ENCODE assay signal across 24 mouse cellular contexts in the genomic region with DNA sequence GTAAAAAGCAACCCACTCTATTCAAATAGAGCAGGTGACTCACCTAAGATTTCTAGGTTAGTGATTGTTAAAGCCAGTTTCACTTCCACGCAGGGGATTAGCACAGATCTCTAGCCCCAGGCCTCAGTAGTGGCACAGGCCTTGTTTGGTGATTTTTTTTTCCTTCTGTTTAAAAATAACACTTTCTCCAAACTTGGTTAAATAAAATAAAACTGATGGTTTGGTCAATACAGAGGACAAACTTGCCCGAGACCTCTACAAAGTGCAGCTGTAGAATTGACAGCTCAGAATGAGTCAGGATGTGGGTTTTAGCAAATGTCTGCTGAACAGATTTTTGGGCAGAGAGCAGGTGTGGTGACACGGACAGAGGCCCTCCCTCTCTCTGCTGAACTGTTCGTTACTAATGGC.
DNase-seq lines count a peak whose midpoint lies in the region; ATAC-seq and TF ChIP-seq lines count a peak whose summit lies in the region.
"Had no signal": no experiment of that assay in that cellular context is flagged by ENCODE, and none has a peak within 500 bp of the region (broad histone marks: within the 10 kb centered on the region; RNA-seq: fewer than 3 reads in every experiment).

No protein-coding gene starts in this region.

- no peak overlapping the region for H3K9ac ChIP-seq in midbrain, embryonic 11.5 days (ENCODE audit: low read length)
- no peak overlapping the region for H3K9ac ChIP-seq in midbrain, postnatal 0 days (replicated peaks; ENCODE audit: low read length, poor library complexity, severe bottlenecking)
- peak overlapping the region; percentile 14 for H3K9ac ChIP-seq in CH12.LX (ENCODE audit: insufficient read depth, low read depth)
- no peak overlapping the region for H3K9ac ChIP-seq in kidney, embryonic 16.5 days (replicated peaks; ENCODE audit: low read length)
- H3K9ac ChIP-seq: embryonic facial prominence, embryonic 13.5 days; forebrain, embryonic 15.5 days; heart, embryonic 13.5 days had no signal

- peak; percentile 23 for DNase-seq in midbrain, embryonic 11.5 days (ENCODE audit: low spot score, missing footprints)
- no peak for DNase-seq in midbrain, postnatal 0 days (ENCODE audit: low spot score)
- peak; percentile 49 for DNase-seq in 416B (ENCODE audit: low read depth)
- peak; percentile 84 for DNase-seq in CH12.LX (ENCODE audit: extremely low read depth)
- DNase-seq in cerebellum, postnatal 36 days = no peak
- DNase-seq in neural tube, embryonic 10.5 days (ENCODE audit: extremely low spot score, low spot score) = no peak
- DNase-seq: adrenal gland, adult 2 months; cerebellum, adult 11-12 months; cerebellum, postnatal 25 days; embryo, embryonic 11 days; gastrocnemius, postnatal 14 days; heart, adult 18-20 months; heart, postnatal 14 days; kidney, adult 18-20 months; kidney, postnatal 36 days; layer of hippocampus, postnatal 36 days had no signal

- in situ Hi-C loops in CH12.LX (cut with MboI; ENCODE audit: low pct_ligation_motif_present, low pct_unique_long_range_greater_than_20kb, low sequenced_read_pairs) = no loop called here

- TF ChIP-seq EP300 in CH12.LX (IDR thresholded peaks at IDR 0.05; ENCODE audit: low read length) = peak; percentile 97

- no peak for TF ChIP-seq POLR2A in CH12.LX (IDR thresholded peaks at IDR 0.05; ENCODE audit: low read depth, low read length)

- H3K4me3 ChIP-seq in midbrain, embryonic 11.5 days (ENCODE audit: low read depth, low read length) = no peak overlapping the region
- H3K4me3 ChIP-seq in midbrain, postnatal 0 days (ENCODE audit: low read depth, low read length) = no peak overlapping the region
- H3K4me3 ChIP-seq in CH12.LX (replicated peaks in 1 of 3; ENCODE audit: low read depth in 2 of 3, low read length in 2 of 3, poor library complexity in 1 of 3) = no peak overlapping the region
- no peak overlapping the region for H3K4me3 ChIP-seq in kidney, embryonic 16.5 days (ENCODE audit: low read length)
- H3K4me3 ChIP-seq: embryonic facial prominence, embryonic 13.5 days; forebrain, embryonic 15.5 days; heart, embryonic 13.5 days; midbrain, embryonic 10.5 days had no signal

- H3K27ac ChIP-seq in midbrain, embryonic 11.5 days (ENCODE audit: low read depth, low read length) = no peak overlapping the region
- H3K27ac ChIP-seq in midbrain, postnatal 0 days (ENCODE audit: low read depth, low read length) = no peak overlapping the region
- H3K27ac ChIP-seq in CH12.LX (ENCODE audit: insufficient read depth, low read depth) = peak overlapping the region; percentile 95
- H3K27ac ChIP-seq in kidney, embryonic 16.5 days (ENCODE audit: low read length) = no peak overlapping the region
- H3K27ac ChIP-seq: embryonic facial prominence, embryonic 13.5 days; forebrain, embryonic 15.5 days; heart, embryonic 13.5 days; hindbrain, postnatal 0 days; midbrain, embryonic 10.5 days had no signal

- TF ChIP-seq CTCF in midbrain, postnatal 0 days (IDR thresholded peaks at IDR 0.05) = no peak
- TF ChIP-seq CTCF in CH12.LX (conservative IDR thresholded peaks at IDR 0.05 in 1 of 2, IDR thresholded peaks at IDR 0.05 in 1 of 2; ENCODE audit: low read depth in 2 of 2, low read length in 2 of 2) = no peak

- no peaks in the 10 kb centered on the region for H3K79me2 ChIP-seq in CH12.LX (replicated peaks; ENCODE audit: control insufficient read depth, extremely low read depth, insufficient read depth, poor library complexity, severe bottlenecking)

- no peaks in the 10 kb centered on the region for H3K36me3 ChIP-seq in midbrain, embryonic 11.5 days (ENCODE audit: control insufficient read depth, insufficient read depth, low read length)
- H3K36me3 ChIP-seq in midbrain, postnatal 0 days (ENCODE audit: insufficient read depth, low read length) = no peaks in the 10 kb centered on the region
- peaks cover 0 to 3% of the 10 kb centered on the region in 2 experiments for H3K36me3 ChIP-seq in CH12.LX (replicated peaks in 1 of 2; ENCODE audit: control insufficient read depth in 1 of 2, insufficient read depth in 1 of 2, low read length in 1 of 2)
- H3K36me3 ChIP-seq in kidney, embryonic 16.5 days (ENCODE audit: insufficient read depth, low read length) = no peaks in the 10 kb centered on the region
- H3K36me3 ChIP-seq: embryonic facial prominence, embryonic 13.5 days; forebrain, embryonic 15.5 days; heart, embryonic 13.5 days; midbrain, embryonic 10.5 days had no signal

- no peak; the same call in 1 of the 2 replicates for TF ChIP-seq RAD21 in CH12.LX (IDR thresholded peaks at IDR 0.05; ENCODE audit: low read depth, low read length)

- dilution Hi-C loops in CH12.LX (cut with MboI; ENCODE audit: extremely low pct_ligation_motif_present, extremely low pct_unique_long_range_greater_than_20kb, low sequenced_read_pairs) = no loop called here

- no peaks in the 10 kb centered on the region for H3K4me1 ChIP-seq in midbrain, embryonic 11.5 days (ENCODE audit: control insufficient read depth, insufficient read depth, low read length)
- H3K4me1 ChIP-seq in midbrain, postnatal 0 days (ENCODE audit: insufficient read depth, low read length) = no peaks in the 10 kb centered on the region
- H3K4me1 ChIP-seq in CH12.LX (ENCODE audit: control insufficient read depth in 1 of 2, insufficient read depth in 2 of 2) = peaks cover 20 to 77% of the 10 kb centered on the region in 2 experiments
- peaks cover 3% of the 10 kb centered on the region; the same call in 1 of the 2 replicates for H3K4me1 ChIP-seq in kidney, embryonic 16.5 days (ENCODE audit: insufficient read depth, low read length)

- no peak overlapping the region for H3K4me2 ChIP-seq in midbrain, embryonic 11.5 days
- no peak overlapping the region for H3K4me2 ChIP-seq in midbrain, postnatal 0 days (ENCODE audit: low read depth, low read length, poor library complexity, severe bottlenecking)
- peak overlapping the region; percentile 78 for H3K4me2 ChIP-seq in CH12.LX (ENCODE audit: insufficient read depth, low read depth, poor library complexity, severe bottlenecking)
- H3K4me2 ChIP-seq in kidney, embryonic 16.5 days (replicated peaks; ENCODE audit: low read depth, low read length) = no peak overlapping the region
- H3K4me2 ChIP-seq: embryonic facial prominence, embryonic 13.5 days; forebrain, embryonic 15.5 days; heart, embryonic 13.5 days had no signal

- no peaks in the 10 kb centered on the region for H3K27me3 ChIP-seq in midbrain, embryonic 11.5 days (ENCODE audit: control insufficient read depth, insufficient read depth, low read length)
- no peaks in the 10 kb centered on the region for H3K27me3 ChIP-seq in midbrain, postnatal 0 days (ENCODE audit: insufficient read depth, low read length)
- H3K27me3 ChIP-seq in CH12.LX (replicated peaks) = no peaks in the 10 kb centered on the region
- H3K27me3 ChIP-seq in kidney, embryonic 16.5 days (ENCODE audit: insufficient read depth, low read length) = no peaks in the 10 kb centered on the region
- H3K27me3 ChIP-seq: embryonic facial prominence, embryonic 13.5 days; forebrain, embryonic 15.5 days; heart, embryonic 13.5 days; Patski had no signal

- WGBS in midbrain, embryonic 11.5 days = 80% methylated on average over 4 of the region's 4 CpGs
- WGBS in midbrain, postnatal 0 days = 79% methylated on average over 4 of the region's 4 CpGs
- WGBS in kidney, embryonic 16.5 days = 70% methylated on average over 4 of the region's 4 CpGs

- no peak for ATAC-seq in midbrain, embryonic 11.5 days (ENCODE audit: low FRiP score)
- no peak for ATAC-seq in midbrain, postnatal 0 days (ENCODE audit: low FRiP score)
- peak; percentile 80 for ATAC-seq in inflammation-experienced regulatory T-cells, adult 6 months
- ATAC-seq in kidney, embryonic 16.5 days (ENCODE audit: low FRiP score, low TSS enrichment) = no peak
- ATAC-seq: forebrain, embryonic 15.5 days; hindbrain, postnatal 0 days; Patski had no signal

- no peaks in the 10 kb centered on the region for H3K9me3 ChIP-seq in midbrain, embryonic 11.5 days (ENCODE audit: control insufficient read depth, low read length)
- H3K9me3 ChIP-seq in midbrain, postnatal 0 days (ENCODE audit: low read length) = no peaks in the 10 kb centered on the region
- H3K9me3 ChIP-seq in CH12.LX (replicated peaks; ENCODE audit: low read length) = peaks cover 4% of the 10 kb centered on the region
- H3K9me3 ChIP-seq in kidney, embryonic 16.5 days (ENCODE audit: low read length) = no peaks in the 10 kb centered on the region
- H3K9me3 ChIP-seq: embryonic facial prominence, embryonic 13.5 days; forebrain, embryonic 15.5 days; heart, embryonic 13.5 days; midbrain, embryonic 10.5 days had no signal

TF ChIP-seq in CH12.LX, 34 proteins besides CTCF, POLR2A, EP300 and RAD21 (continues in another document):
- TF ChIP-seq MXI1 (IDR thresholded peaks at IDR 0.05; ENCODE audit: low read depth, low read length) = no peak
- TF ChIP-seq ZNF384 (IDR thresholded peaks at IDR 0.05; ENCODE audit: low read depth, low read length) = peak; percentile 89
- peak; percentile 93 for TF ChIP-seq SIN3A (IDR thresholded peaks at IDR 0.05; ENCODE audit: low read length)
- TF ChIP-seq NELFE (IDR thresholded peaks at IDR 0.05; ENCODE audit: low read depth, low read length) = 0 out of 2 replicates have a peak, but pooled peaks have one; percentile 10
- no peak for TF ChIP-seq ZC3H11A (IDR thresholded peaks at IDR 0.05; ENCODE audit: low read depth, low read length)
- 0 out of 2 replicates have a peak, but pooled peaks have one; percentile 25 for TF ChIP-seq ELF1 (IDR thresholded peaks at IDR 0.05; ENCODE audit: low read depth, low read length)
- TF ChIP-seq MEF2A (IDR thresholded peaks at IDR 0.05; ENCODE audit: borderline replicate concordance, low read depth, low read length) = peak; percentile 85
- TF ChIP-seq KAT2A (IDR thresholded peaks at IDR 0.05; ENCODE audit: insufficient replicate concordance, low read length) = no peak
- 0 out of 2 replicates have a peak, but pooled peaks have one; percentile 20 for TF ChIP-seq SMC3 (IDR thresholded peaks at IDR 0.05; ENCODE audit: low read depth, low read length)
- TF ChIP-seq CHD2 (IDR thresholded peaks at IDR 0.05; ENCODE audit: low read length) = peak; percentile 62; the same call in 1 of the 2 replicates
- peak; percentile 77 for TF ChIP-seq MAX (IDR thresholded peaks at IDR 0.05; ENCODE audit: low read length)
- peak; percentile 79 for TF ChIP-seq TBP (conservative IDR thresholded peaks at IDR 0.05; ENCODE audit: low read depth, low read length)
- TF ChIP-seq ETS1 (conservative IDR thresholded peaks at IDR 0.05; ENCODE audit: low read depth, low read length) = peak; percentile 86; the same call in 1 of the 2 replicates
- peak; percentile 75 for TF ChIP-seq BHLHE40 (IDR thresholded peaks at IDR 0.05; ENCODE audit: low read depth, low read length)
- TF ChIP-seq JUND (conservative IDR thresholded peaks at IDR 0.05; ENCODE audit: low read depth, low read length) = peak; percentile 84
- no peak for TF ChIP-seq ZMIZ1 (IDR thresholded peaks at IDR 0.05; ENCODE audit: low read depth, low read length)
- no peak for TF ChIP-seq ZKSCAN1 (IDR thresholded peaks at IDR 0.05; ENCODE audit: borderline replicate concordance, low read depth, low read length)
- no peak for TF ChIP-seq GABPA (IDR thresholded peaks at IDR 0.05; ENCODE audit: insufficient replicate concordance, low read depth, low read length)
- peak; percentile 83 for TF ChIP-seq MYC (IDR thresholded peaks at IDR 0.05; ENCODE audit: low read depth, low read length)

Comparison
In these comparisons a context has a peak if more than half of its experiments do, and no peak if none do; other contexts are left out.
1. DNase-seq: peak in midbrain, embryonic 11.5 days (single experiment), 416B (single experiment) and CH12.LX (single experiment); none in midbrain, postnatal 0 days (single experiment), cerebellum, postnatal 36 days (0 of 2) and neural tube, embryonic 10.5 days (single experiment).